Mouse (Mus musculus) kidney, adult 2 months (tissue): ENCODE data around the gene Gjb5. TPM values are rescaled to one million over a fixed set of nuclear protein-coding genes. Genes with fewer than 3 reads are reported as not detected.

ENCODE experiments used
- DNase-seq: peaks from one replicate; pipeline ENCODE4 v3.0.0; 2021
- H3K27ac ChIP-seq: fragments of 200-500 bp; 2 replicates; pipeline ENCODE4 v1.5.1; 2012; ENCODE audit warnings: low read depth, low read length, control low read depth, inconsistent platforms; ENCODE audit not compliant: insufficient read depth
- H3K27me3 ChIP-seq: fragments of 200-500 bp; replicated peaks from 2 replicates; pipeline ENCODE4 v1.6.1; 2012; ENCODE audit warnings: mild to moderate bottlenecking, moderate library complexity, low read length, inconsistent platforms; ENCODE audit not compliant: control insufficient read depth, insufficient read depth
- H3K36me3 ChIP-seq: fragments of 200-500 bp; 2 replicates; pipeline ENCODE4 v1.6.1; 2012; ENCODE audit warnings: mild to moderate bottlenecking, moderate library complexity, low read length, inconsistent platforms; ENCODE audit not compliant: control insufficient read depth, insufficient read depth
- H3K4me1 ChIP-seq: fragments of 200-500 bp; 2 replicates; pipeline ENCODE4 v1.6.1; 2011; ENCODE audit warnings: low read length; ENCODE audit not compliant: control insufficient read depth, insufficient read depth
- H3K4me3 ChIP-seq: fragments of 200-500 bp; 2 replicates; pipeline ENCODE4 v1.5.1; 2011; ENCODE audit warnings: mild to moderate bottlenecking, low read depth, low read length, control low read depth; ENCODE audit not compliant: insufficient read depth
- CTCF ChIP-seq: fragments of 200-500 bp; conservative IDR thresholded peaks from 2 replicates; pipeline ENCODE4 v1.5.1; 2011; ENCODE audit warnings: low read depth, mild to moderate bottlenecking, control low read depth, low read length, moderate library complexity, mixed read lengths; ENCODE audit not compliant: insufficient read depth, insufficient read length
- POLR2A ChIP-seq: fragments of 200-500 bp; IDR thresholded peaks from one replicate; pipeline ENCODE4 v1.6.1; 2011; ENCODE audit warnings: low read depth, low read length, control low read depth
- WGBS: fragments of 180-500 bp; shearing (Covaris S2); methylation state at CpG from one replicate; pipeline ENCODE4 v1.1.7; 2018; 5-methylcytosine and 5-hydroxymethylcytosine counted together
- polyA plus RNA-seq: library from polyadenylated mRNA; depleted of rRNA; stranded (reverse); fragments of >200 nt; gene quantifications from 2 replicates; pipeline ENCODE4 v1.2.3, GENCODE M21; 2012; rRNA removed

Gjb5 gene
- 0.67 and 0.75 TPM in 2 replicates for polyA plus RNA-seq

- DNase-seq: no peak
- no peaks in the 10 kb centered on the region for H3K4me1 ChIP-seq
- H3K36me3 ChIP-seq: no peaks in the 10 kb centered on the region
- 26% methylated on average over 5 of the region's 5 CpGs for WGBS
- TF ChIP-seq CTCF (no peak), POLR2A (no peak)
- H3K4me3 ChIP-seq: no peak within 1 kb of the TSS
- no peaks in the 10 kb centered on the region for H3K27me3 ChIP-seq
- no peak within 1 kb of the TSS for H3K27ac ChIP-seq
Measured at GRCm38 (mm10) chr4:127358018-127358417, at the start of gene Gjb5. Gjb5 (minus strand) TSS chr4:127358181.

GRCm38 (mm10) chr4:127402614-127403013 is 44.6 kb upstream of the Gjb5 start:
- no peak for TF ChIP-seq POLR2A
- no peak for TF ChIP-seq CTCF
- no peak overlapping the region for H3K4me3 ChIP-seq
- no peaks in the 10 kb centered on the region for H3K36me3 ChIP-seq
- H3K27me3 ChIP-seq: no peaks in the 10 kb centered on the region
- WGBS: 75% methylated on average over 3 of the region's 3 CpGs
- DNase-seq: no peak
- H3K27ac ChIP-seq: no peak overlapping the region
- no peaks in the 10 kb centered on the region for H3K4me1 ChIP-seq

GRCm38 (mm10) chr4:127402166-127402565 is 44.2 kb upstream of the Gjb5 start:
- H3K4me3 ChIP-seq: no peak overlapping the region
- no peak overlapping the region for H3K27ac ChIP-seq
- DNase-seq: no peak
- TF ChIP-seq CTCF: no peak
- TF ChIP-seq POLR2A: no peak
- whole genome bisulfite sequencing: 84% methylated on average over 4 of the region's 4 CpGs
- no peaks in the 10 kb centered on the region for H3K27me3 ChIP-seq
- no peaks in the 10 kb centered on the region for H3K4me1 ChIP-seq
- H3K36me3 ChIP-seq: no peaks in the 10 kb centered on the region

- no peak for DNase-seq
- Histone ChIP-seq H3K4me3 (no peak overlapping the region), H3K36me3 (no peaks in the 10 kb centered on the region), H3K27ac (no peak overlapping the region), H3K27me3 (no peaks in the 10 kb centered on the region), H3K4me1 (no peaks in the 10 kb centered on the region)
- no peak for TF ChIP-seq POLR2A
- no peak for TF ChIP-seq CTCF
- WGBS: 62% methylated on average over 11 of the region's 11 CpGs
Measured at GRCm38 (mm10) chr4:127400165-127401145, 42.5 kb upstream of the Gjb5 start.

- Histone ChIP-seq H3K27me3 (no peaks in the 10 kb centered on the region), H3K27ac (no peak overlapping the region), H3K4me1 (no peaks in the 10 kb centered on the region), H3K4me3 (no peak overlapping the region), H3K36me3 (no peaks in the 10 kb centered on the region)
- no peak for DNase-seq
- 39% methylated on average over 4 of the region's 4 CpGs for WGBS
- TF ChIP-seq POLR2A: no peak
- TF ChIP-seq CTCF: no peak
Measured at GRCm38 (mm10) chr4:127395591-127395990, 37.6 kb upstream of the Gjb5 start.

- no peak for TF ChIP-seq POLR2A
- TF ChIP-seq CTCF: no peak
- 22% methylated on average over 13 of the region's 13 CpGs for WGBS
- H3K27me3 ChIP-seq: no peaks in the 10 kb centered on the region
- H3K4me1 ChIP-seq: no peaks in the 10 kb centered on the region
- no peak for DNase-seq
- H3K27ac ChIP-seq: no peak overlapping the region
- no peak overlapping the region for H3K4me3 ChIP-seq
- H3K36me3 ChIP-seq: no peaks in the 10 kb centered on the region
Measured at GRCm38 (mm10) chr4:127389645-127390044, 31.7 kb upstream of the Gjb5 start.

GRCm38 (mm10) chr4:127377344-127377743 is 19.4 kb upstream of the Gjb5 start:
- WGBS: 38% methylated on average over 4 of the region's 4 CpGs
- no peak for DNase-seq
- TF ChIP-seq CTCF (peak; percentile 56), POLR2A (no peak)
- H3K4me1 ChIP-seq: no peaks in the 10 kb centered on the region
- no peak overlapping the region for H3K4me3 ChIP-seq
- no peaks in the 10 kb centered on the region for H3K27me3 ChIP-seq
- H3K36me3 ChIP-seq: no peaks in the 10 kb centered on the region
- H3K27ac ChIP-seq: no peak overlapping the region
